Mouse (Mus musculus): ENCODE data around the gene Rbp3. TPM values are rescaled to one million over a fixed set of nuclear protein-coding genes. Genes with fewer than 3 reads are reported as not detected.

Rbp3 gene
- polyA plus RNA-seq, 1 experiment from 2014 or later = 0.04 TPM

DNA sequence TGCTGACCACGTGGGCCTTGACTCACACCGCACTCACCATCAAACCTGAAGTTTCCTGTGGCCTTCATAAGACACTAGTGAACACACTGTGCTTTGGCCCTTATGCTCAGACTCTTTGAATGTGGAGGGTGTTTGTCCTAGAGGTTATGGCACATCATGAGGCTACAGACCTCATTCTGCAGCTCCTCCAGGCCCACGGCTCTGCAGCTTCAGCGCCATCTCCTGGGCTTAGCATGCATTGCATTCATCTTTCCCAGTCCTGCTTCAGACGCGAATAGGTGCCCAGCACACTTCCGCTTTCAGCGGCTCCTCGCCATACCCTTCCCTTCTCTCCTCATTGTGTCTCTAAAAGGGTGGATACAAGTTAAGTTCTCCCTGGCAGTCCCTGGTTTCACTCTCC, 14.7 kb upstream of the Rbp3 start:
- WGBS = 29% methylated on average over 9 of the region's 9 CpGs
- no peak for ATAC-seq (replicated peaks; ENCODE audit: insufficient number of reproducible peaks, insufficient read depth, low FRiP score, low read depth)
- no peaks in the 10 kb centered on the region for H3K36me3 ChIP-seq
- H3K9ac ChIP-seq = no peak overlapping the region
- H3K9me3 ChIP-seq (replicated peaks) = no peaks in the 10 kb centered on the region
- no peak overlapping the region for H3K27ac ChIP-seq
- H3K27me3 ChIP-seq = peaks cover 14% of the 10 kb centered on the region
- H3K4me1 ChIP-seq (replicated peaks) = peaks cover 4% of the 10 kb centered on the region
- peak overlapping the region; percentile 51 for H3K4me2 ChIP-seq
- no peak overlapping the region for H3K4me3 ChIP-seq

DNA sequence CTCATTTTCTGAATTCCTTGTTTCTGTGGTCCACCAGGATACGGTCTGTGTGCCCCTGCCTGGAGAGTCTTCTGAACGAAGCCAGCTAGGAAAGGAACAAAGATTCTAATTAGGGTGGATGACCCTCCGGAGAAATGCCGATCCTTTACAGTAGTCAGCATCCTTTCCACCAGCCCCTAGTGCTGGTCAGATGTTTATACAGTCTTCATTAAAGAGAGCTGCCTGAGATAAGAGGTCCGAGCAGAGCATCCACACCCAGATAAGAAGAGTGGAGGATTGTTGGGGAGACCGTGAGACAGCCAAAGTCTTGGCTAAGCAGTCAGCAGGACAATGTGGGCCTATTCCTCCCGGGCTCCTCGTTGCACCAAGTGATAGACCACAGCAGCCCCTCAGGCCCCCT, 13.1 kb upstream of the Rbp3 start, which contains the start of gene Gdf2:
TSS of gene Gdf2 (plus strand) at position 301 of the 400 bp plus-strand sequence.
- H3K4me2 ChIP-seq = no peak within 1 kb of the TSS
- no peaks in the 10 kb centered on the region for H3K36me3 ChIP-seq
- 0 out of 2 replicates have a peak, but pooled peaks have one; percentile 31 for ATAC-seq (replicated peaks; ENCODE audit: insufficient number of reproducible peaks, insufficient read depth, low FRiP score, low read depth)
- H3K27ac ChIP-seq = no peak within 1 kb of the TSS
- peaks cover 4% of the 10 kb centered on the region for H3K4me1 ChIP-seq (replicated peaks)
- peaks cover 6% of the 10 kb centered on the region for H3K27me3 ChIP-seq
- WGBS = 28% methylated on average over 8 of the region's 8 CpGs
- H3K9ac ChIP-seq = no peak within 1 kb of the TSS
- H3K4me3 ChIP-seq = no peak within 1 kb of the TSS
- H3K9me3 ChIP-seq (replicated peaks) = no peaks in the 10 kb centered on the region

DNA sequence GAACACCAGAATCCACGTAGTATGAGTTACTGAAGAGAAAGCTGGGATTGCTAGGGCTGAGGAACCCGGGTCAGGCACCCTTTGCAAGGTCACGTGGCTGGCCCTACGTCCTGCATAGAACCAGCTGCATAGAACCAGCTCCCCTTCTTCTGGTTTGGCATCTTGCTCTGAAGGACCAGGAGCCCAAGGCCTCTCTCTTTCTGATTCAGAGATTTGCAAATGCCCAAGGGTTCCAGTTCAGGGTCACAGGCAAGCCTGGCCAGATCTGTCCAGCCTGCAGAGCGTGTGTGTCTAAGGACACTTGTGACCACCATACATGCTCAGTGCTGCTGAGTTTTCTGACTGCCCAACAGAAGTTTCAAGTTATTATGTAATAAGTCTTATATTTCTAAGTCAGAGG, 11.6 kb upstream of the Rbp3 start:
- WGBS = 63% methylated on average over 5 of the region's 5 CpGs

DNA sequence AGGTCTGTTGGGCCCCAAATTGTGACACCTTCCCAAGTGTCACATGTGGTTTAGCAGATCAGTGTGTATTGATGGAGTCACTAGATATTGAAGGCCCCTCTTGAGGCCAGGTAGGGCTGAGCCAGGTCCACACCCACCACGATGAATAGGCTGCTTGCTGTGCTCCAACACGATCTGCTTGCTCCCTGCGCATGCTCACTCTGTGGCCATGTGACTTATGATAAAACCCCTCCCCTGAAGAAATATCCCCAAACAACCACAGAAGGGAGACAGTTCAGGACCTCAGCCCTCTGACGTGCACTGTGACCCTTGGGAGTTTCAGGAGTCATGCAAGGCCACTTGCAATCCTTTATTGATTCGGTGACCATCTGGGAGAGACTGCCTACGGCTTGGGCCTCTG, 7.7 kb upstream of the Rbp3 start:
- Histone ChIP-seq H3K9ac (no peak overlapping the region), H3K4me1 (replicated peaks) (no peaks in the 10 kb centered on the region), H3K4me3 (no peak overlapping the region), H3K4me2 (no peak overlapping the region), H3K27me3 (no peaks in the 10 kb centered on the region; the same call in none of the 2 replicates), H3K36me3 (no peaks in the 10 kb centered on the region), H3K27ac (no peak overlapping the region), H3K9me3 (replicated peaks) (no peaks in the 10 kb centered on the region)
- 69% methylated on average over 6 of the region's 6 CpGs for WGBS
- no peak for ATAC-seq (replicated peaks; ENCODE audit: insufficient number of reproducible peaks, insufficient read depth, low FRiP score, low read depth)

More for the DNA sequence above, 11.6 kb upstream of the Rbp3 start:
- Histone ChIP-seq H3K4me2 (no peak overlapping the region), H3K4me1 (replicated peaks) (peaks cover 4% of the 10 kb centered on the region), H3K9ac (no peak overlapping the region), H3K27ac (no peak overlapping the region), H3K36me3 (no peaks in the 10 kb centered on the region), H3K27me3 (peaks cover 4% of the 10 kb centered on the region), H3K9me3 (replicated peaks) (no peaks in the 10 kb centered on the region), H3K4me3 (no peak overlapping the region)
- ATAC-seq (replicated peaks; ENCODE audit: insufficient number of reproducible peaks, insufficient read depth, low FRiP score, low read depth) = no peak

DNA sequence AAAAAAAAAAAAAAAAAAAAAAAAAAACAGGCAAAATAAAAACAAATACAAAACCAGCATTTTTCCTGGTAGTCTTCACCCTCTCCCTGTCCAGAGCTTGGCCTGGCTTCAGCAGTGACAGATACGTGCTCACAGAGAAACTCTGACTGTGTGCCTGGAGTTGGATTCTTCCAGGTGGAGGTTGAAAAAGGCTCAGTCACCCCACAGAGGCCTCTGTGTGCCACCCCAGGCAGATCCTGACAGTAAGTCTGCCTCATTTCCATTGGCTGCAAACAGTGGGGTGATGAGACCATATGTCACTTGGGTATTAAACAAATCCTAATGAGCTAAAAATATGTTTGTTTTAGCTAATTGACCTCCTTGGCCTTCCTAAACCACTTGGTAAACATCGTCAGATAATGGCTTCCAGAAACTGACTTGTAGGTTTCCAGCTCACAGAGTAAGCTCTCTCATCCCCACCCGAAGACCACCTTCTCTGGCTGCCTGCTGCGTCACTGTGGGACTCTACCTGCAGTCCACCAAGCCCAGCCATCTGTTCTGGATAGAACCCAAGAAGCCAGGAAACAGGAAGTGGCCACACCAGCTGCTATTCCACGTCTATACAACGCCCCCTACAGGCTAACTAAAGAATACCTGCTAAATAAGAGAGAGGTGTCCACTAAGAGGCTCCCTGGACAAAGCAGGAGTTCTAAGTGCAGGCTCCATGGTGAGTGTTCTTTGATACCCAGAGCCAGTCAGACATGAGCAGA, 1.4 kb upstream of the Rbp3 start:
- no peak for ATAC-seq (replicated peaks; ENCODE audit: insufficient number of reproducible peaks, insufficient read depth, low FRiP score, low read depth)
- Histone ChIP-seq H3K4me1 (replicated peaks) (no peaks in the 10 kb centered on the region), H3K4me2 (no peak overlapping the region), H3K27me3 (no peaks in the 10 kb centered on the region; the same call in 1 of the 2 replicates), H3K9me3 (replicated peaks) (no peaks in the 10 kb centered on the region), H3K36me3 (no peaks in the 10 kb centered on the region), H3K27ac (no peak overlapping the region), H3K4me3 (no peak overlapping the region), H3K9ac (no peak overlapping the region)
- WGBS = 54% methylated on average over 6 of the region's 6 CpGs

DNA sequence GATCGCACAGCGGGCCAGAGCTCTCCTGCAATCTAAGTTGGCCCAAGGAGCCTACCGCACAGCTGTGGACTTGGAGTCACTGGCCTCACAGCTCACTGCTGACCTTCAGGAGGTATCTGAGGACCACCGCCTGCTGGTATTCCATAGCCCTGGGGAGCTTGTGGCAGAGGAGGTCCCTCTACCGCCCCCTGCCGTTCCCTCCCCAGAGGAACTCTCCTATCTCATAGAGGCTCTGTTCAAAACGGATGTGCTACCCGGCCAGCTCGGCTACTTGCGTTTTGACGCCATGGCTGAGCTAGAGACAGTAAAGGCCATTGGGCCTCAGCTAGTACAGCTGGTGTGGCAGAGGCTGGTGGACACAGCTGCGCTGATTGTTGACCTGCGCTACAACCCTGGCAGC, 2.3 kb downstream of the Rbp3 start:
- no peak overlapping the region for H3K27ac ChIP-seq
- no peaks in the 10 kb centered on the region for H3K36me3 ChIP-seq
- no peaks in the 10 kb centered on the region for H3K9me3 ChIP-seq (replicated peaks)
- H3K4me1 ChIP-seq (replicated peaks) = peaks cover 10% of the 10 kb centered on the region
- no peak overlapping the region for H3K4me3 ChIP-seq
- H3K27me3 ChIP-seq = no peaks in the 10 kb centered on the region; the same call in 1 of the 2 replicates
- 70% methylated on average over 13 of the region's 13 CpGs for WGBS
- no peak overlapping the region for H3K9ac ChIP-seq
- no peak overlapping the region for H3K4me2 ChIP-seq
- no peak for ATAC-seq (replicated peaks; ENCODE audit: insufficient number of reproducible peaks, insufficient read depth, low FRiP score, low read depth)

DNA sequence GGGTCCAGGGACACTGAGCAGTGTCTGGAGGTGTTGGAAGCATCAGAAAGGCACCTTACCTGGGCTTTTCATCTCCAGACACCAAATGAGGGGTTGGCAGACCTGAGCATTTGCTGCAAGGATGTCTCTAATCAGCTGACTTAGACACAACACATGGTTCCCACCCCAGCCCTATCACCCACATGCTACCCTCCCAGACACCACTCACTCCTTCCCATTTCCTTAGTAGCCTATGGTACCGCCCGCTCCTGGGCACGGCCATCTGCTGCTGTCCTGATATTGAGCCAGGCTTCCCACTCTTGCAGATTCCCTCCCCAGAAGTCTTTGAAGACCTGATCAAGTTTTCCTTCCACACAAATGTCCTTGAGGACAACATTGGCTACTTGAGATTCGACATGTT, 4.4 kb downstream of the Rbp3 start:
- Histone ChIP-seq H3K9ac (no peak overlapping the region), H3K36me3 (no peaks in the 10 kb centered on the region), H3K27me3 (no peaks in the 10 kb centered on the region; the same call in 1 of the 2 replicates), H3K27ac (no peak overlapping the region), H3K9me3 (replicated peaks) (no peaks in the 10 kb centered on the region), H3K4me1 (replicated peaks) (peaks cover 10% of the 10 kb centered on the region), H3K4me3 (no peak overlapping the region), H3K4me2 (no peak overlapping the region)
- 56% methylated on average over 4 of the region's 4 CpGs for WGBS
- no peak for ATAC-seq (replicated peaks; ENCODE audit: insufficient number of reproducible peaks, insufficient read depth, low FRiP score, low read depth)

DNA sequence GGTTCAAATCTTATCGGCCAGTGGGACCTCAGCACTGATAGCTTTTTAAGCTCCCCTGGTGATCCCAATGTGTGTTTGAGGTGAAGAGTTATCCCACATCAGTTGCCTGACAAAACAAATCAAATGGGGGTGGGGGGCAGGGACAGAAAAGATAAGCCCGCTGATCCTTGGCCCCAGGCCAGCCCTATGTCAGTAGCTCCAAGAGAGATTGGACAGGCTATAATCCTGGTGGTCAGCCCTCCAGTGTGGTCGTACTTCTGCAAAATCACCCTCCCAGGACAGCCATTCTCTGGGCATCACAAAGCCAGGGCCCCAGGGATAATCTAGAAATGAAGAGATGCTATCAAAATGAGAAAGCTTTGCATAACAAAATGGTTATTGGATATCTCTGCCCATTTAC, 5.0 kb downstream of the Rbp3 start:
- peaks cover 10% of the 10 kb centered on the region for H3K4me1 ChIP-seq (replicated peaks)
- no peaks in the 10 kb centered on the region for H3K36me3 ChIP-seq
- H3K4me2 ChIP-seq = no peak overlapping the region
- WGBS = 8% methylated on average over 3 of the region's 3 CpGs
- ATAC-seq (replicated peaks; ENCODE audit: insufficient number of reproducible peaks, insufficient read depth, low FRiP score, low read depth) = no peak
- H3K9me3 ChIP-seq (replicated peaks) = no peaks in the 10 kb centered on the region
- no peak overlapping the region for H3K9ac ChIP-seq
- no peak overlapping the region for H3K4me3 ChIP-seq
- no peak overlapping the region for H3K27ac ChIP-seq
- no peaks in the 10 kb centered on the region; the same call in 1 of the 2 replicates for H3K27me3 ChIP-seq

DNA sequence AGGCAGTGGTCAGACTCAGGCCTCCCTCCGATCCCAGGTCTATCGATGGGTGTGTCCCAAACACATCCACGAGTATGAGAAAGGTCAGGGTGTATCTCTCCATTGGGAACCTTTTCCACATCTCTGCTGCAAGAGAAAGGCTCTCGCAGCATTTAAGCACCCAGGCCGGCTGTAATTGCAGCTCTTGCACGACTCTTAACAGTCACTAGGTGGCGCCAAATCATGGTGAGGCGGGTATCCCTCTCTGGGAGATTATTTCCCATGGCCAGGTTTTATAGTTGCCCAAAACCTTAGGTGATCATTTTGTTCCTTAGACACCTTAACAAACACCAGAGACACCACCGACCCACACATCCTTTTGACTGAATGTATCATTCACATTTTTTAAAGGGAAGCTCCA, 5.5 kb downstream of the Rbp3 start:
- whole genome bisulfite sequencing = 7% methylated on average over 9 of the region's 9 CpGs

DNA sequence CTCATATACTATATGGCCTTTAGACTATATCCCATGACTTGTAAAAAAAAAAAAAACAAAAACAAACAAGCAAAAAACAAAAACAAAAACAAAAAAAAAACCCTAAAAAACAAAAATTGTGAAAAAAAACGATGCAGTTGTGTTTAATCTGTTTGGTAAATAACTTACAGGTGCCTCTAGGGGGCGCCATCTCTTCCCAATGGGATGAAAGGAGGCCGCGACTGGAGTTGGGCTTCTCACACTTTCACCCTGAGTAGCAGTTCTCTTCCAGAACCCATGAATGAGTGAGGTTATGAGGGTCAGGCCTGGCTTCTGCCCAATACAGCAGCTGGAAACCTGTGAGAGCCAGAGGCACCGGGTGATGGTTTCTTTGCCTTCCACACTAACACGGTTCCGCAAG, 11.9 kb downstream of the Rbp3 start:
- no peak overlapping the region for H3K27ac ChIP-seq
- 64% methylated on average over 7 of the region's 7 CpGs for WGBS

More for the DNA sequence above, 5.5 kb downstream of the Rbp3 start:
- Histone ChIP-seq H3K36me3 (no peaks in the 10 kb centered on the region), H3K4me2 (no peak overlapping the region), H3K4me3 (no peak overlapping the region), H3K27ac (no peak overlapping the region), H3K27me3 (no peaks in the 10 kb centered on the region; the same call in 1 of the 2 replicates), H3K9me3 (replicated peaks) (no peaks in the 10 kb centered on the region), H3K9ac (no peak overlapping the region), H3K4me1 (replicated peaks) (peaks cover 10% of the 10 kb centered on the region)
- ATAC-seq (replicated peaks; ENCODE audit: insufficient number of reproducible peaks, insufficient read depth, low FRiP score, low read depth) = no peak

DNA sequence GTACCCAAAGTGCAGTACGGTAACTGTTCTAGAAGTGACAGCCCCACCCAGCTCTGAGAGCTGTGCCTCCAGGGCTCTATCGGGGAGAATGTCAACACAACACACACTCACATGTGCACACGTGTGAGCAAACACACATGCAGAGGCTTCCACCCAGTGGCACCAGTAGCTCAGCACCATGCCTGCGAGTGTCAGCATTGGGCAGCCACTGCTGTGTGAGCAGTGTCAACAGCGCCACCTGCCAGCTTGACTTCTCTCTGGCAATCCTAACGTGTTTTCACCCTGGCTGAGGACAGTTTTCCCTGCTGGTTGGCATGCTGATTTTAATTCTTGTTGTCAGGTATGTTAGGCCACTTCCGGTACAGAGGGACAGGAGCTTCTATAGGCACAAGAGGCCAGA, 18.9 kb downstream of the Rbp3 start:
- Histone ChIP-seq H3K27ac (no peak overlapping the region), H3K4me2 (no peak overlapping the region), H3K4me1 (replicated peaks) (no peaks in the 10 kb centered on the region), H3K4me3 (no peak overlapping the region), H3K9me3 (replicated peaks) (no peaks in the 10 kb centered on the region), H3K9ac (no peak overlapping the region), H3K27me3 (no peaks in the 10 kb centered on the region), H3K36me3 (no peaks in the 10 kb centered on the region)
- no peak for ATAC-seq (replicated peaks; ENCODE audit: insufficient number of reproducible peaks, insufficient read depth, low FRiP score, low read depth)
- 46% methylated on average over 7 of the region's 7 CpGs for WGBS

More for the DNA sequence above, 11.9 kb downstream of the Rbp3 start:
- H3K4me2 ChIP-seq = no peak overlapping the region
- no peak overlapping the region for H3K4me3 ChIP-seq
- H3K36me3 ChIP-seq = no peaks in the 10 kb centered on the region
- ATAC-seq (replicated peaks; ENCODE audit: insufficient number of reproducible peaks, insufficient read depth, low FRiP score, low read depth) = no peak
- no peaks in the 10 kb centered on the region for H3K4me1 ChIP-seq (replicated peaks)
- H3K9me3 ChIP-seq (replicated peaks) = no peaks in the 10 kb centered on the region
- no peak overlapping the region for H3K9ac ChIP-seq
- H3K27me3 ChIP-seq = no peaks in the 10 kb centered on the region

DNA sequence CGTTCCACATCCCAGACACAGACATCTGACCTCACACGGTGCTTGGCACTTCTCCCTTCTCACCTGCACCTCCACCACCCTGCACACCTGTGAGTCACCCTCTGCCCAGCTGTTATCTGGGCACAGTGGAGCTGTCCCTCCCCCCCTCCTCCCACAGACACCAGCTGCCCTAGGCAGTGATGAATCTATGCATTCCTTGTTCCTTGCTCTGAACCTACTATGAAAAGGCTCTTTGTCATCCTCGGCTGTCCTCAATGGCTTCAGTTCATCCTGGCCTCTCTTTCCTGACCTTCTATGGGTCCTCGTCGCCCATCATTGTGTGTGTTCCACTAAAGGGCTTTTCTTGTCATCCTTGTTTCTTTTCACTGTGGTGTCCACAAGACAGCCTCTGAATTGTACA, 20.9 kb downstream of the Rbp3 start:
- WGBS = 68% methylated on average over 5 of the region's 5 CpGs
- Histone ChIP-seq H3K4me2 (no peak overlapping the region), H3K4me1 (replicated peaks) (peaks cover 4% of the 10 kb centered on the region), H3K9ac (no peak overlapping the region), H3K36me3 (no peaks in the 10 kb centered on the region), H3K27ac (no peak overlapping the region), H3K4me3 (no peak overlapping the region), H3K27me3 (peaks cover 12% of the 10 kb centered on the region; the same call in 1 of the 2 replicates), H3K9me3 (replicated peaks) (no peaks in the 10 kb centered on the region)
- no peak for ATAC-seq (replicated peaks; ENCODE audit: insufficient number of reproducible peaks, insufficient read depth, low FRiP score, low read depth)

All from heart, embryonic 15.5 days (tissue).